Mouse (Mus musculus) bone marrow macrophage, adult 2 months (primary cell): ENCODE data around the gene Ugt1a1. TPM values are rescaled to one million over a fixed set of nuclear protein-coding genes. Genes with fewer than 3 reads are reported as not detected.

Experiments
- H3K27ac ChIP-seq: 2 replicates; pipeline ENCODE4 v1.5.1; 2012; ENCODE audit warnings: low read depth, low read length; ENCODE audit not compliant: insufficient read depth
- H3K4me1 ChIP-seq: 2 replicates; pipeline ENCODE4 v1.6.1; 2012; ENCODE audit warnings: low read length; ENCODE audit not compliant: control insufficient read depth, insufficient read depth
- H3K4me3 ChIP-seq: 2 replicates; pipeline ENCODE4 v1.5.1; 2012; ENCODE audit warnings: mild to moderate bottlenecking, low read length, moderate library complexity; ENCODE audit not compliant: insufficient read depth
- CTCF ChIP-seq: IDR thresholded peaks from 2 replicates; pipeline ENCODE4 v1.5.1; 2012; ENCODE audit warnings: low read depth, mild to moderate bottlenecking, low read length, moderate library complexity
- POLR2A ChIP-seq: IDR thresholded peaks from 2 replicates; pipeline ENCODE4 v1.6.1; 2012; ENCODE audit warnings: mild to moderate bottlenecking, low read depth, low read length, borderline replicate concordance
- polyA plus RNA-seq: library from polyadenylated mRNA; stranded (reverse); fragments of >200 nt; gene quantifications from 2 replicates; pipeline ENCODE4 v1.2.4, GENCODE M21; 2012; ENCODE audit not compliant: missing spikeins, insufficient read depth, insufficient read length

Gene Ugt1a1
- polyA plus RNA-seq, 1 experiment = 12.7 TPM

DNA sequence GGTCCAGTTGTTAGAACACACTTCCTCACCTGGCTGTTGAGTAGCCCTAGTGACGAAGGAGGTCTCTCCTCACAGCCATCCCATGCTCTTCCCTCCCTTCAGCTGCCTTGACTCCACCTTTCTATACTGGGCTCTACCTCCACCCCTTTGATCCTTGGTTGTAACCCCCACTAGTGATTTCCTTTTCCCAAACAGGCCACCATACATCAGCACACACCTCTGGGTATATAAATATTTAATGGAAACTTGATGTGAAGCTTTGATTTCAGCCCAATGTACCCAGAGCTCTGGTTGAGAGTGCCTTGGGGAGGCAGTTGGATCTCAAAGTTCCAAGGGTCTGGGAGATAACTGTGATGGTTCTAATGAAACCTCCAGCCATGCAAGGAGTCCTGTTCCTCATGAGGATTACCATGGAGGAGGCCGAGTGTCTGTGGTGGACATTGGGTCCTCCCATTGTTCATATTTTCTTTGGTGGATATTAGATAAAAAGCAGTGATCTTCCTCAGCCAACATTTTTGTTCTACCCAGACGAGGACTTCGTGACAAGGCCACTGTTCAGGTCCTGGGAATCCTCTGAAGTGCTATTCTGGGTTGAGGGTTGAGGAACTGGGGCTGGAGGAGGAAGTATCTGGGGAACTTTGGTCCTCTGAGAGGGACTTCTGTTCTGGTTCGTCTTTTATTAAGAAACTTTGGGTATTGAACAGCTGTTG, 15.1 kb downstream of the Ugt1a1 start, which contains the start of gene Mroh2a:
Mroh2a (plus strand) TSS at position 317 of the 710 bp plus-strand sequence.
- peaks cover 10% of the 10 kb centered on the region for H3K4me1 ChIP-seq
- no peak for TF ChIP-seq POLR2A
- no peak for TF ChIP-seq CTCF
- H3K27ac ChIP-seq = no peak within 1 kb of the TSS
- H3K4me3 ChIP-seq = no peak within 1 kb of the TSS

DNA sequence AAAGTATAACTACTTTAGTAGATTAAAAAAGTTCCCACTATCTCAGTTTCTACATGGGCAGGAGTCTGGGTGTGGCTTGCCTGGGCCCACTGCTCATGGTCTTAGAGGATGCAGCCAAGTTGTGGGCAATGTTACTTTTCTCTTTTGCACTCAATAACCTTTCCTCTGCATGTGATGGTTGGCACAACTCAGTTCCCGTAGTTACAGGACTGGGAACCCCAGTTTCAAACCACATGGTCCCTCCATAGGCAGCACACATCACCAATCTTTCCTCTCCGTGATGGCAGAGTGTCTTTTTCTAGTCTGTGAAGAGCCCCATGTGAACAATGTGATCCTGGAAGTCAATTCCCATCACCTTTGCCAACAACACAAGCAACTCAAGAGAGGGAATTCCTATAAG, 15.7 kb downstream of the Ugt1a1 start:
- no peak overlapping the region for H3K4me3 ChIP-seq
- no peak overlapping the region for H3K27ac ChIP-seq
- TF ChIP-seq CTCF = no peak
- TF ChIP-seq POLR2A = no peak
- H3K4me1 ChIP-seq = peaks cover 10% of the 10 kb centered on the region

DNA sequence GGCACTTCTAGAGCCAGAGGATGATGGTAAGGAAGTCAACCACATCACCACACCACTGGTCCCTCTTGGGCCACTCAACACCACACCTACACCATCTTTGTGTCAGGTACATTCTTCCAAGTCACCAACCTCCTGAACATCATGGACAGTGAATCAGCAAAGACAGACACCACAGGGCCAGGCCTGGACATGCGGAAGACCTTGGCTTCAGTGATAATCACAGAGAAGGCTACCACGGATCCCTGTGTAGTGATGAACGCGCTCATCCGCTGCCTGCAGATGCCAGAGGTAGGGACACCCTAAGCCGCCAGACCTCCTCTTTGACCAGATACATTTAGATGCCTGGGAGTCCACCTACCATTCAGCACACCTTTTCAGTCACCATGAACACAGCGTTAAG, 16.4 kb downstream of the Ugt1a1 start:
- H3K4me3 ChIP-seq = no peak overlapping the region
- no peak overlapping the region for H3K27ac ChIP-seq
- TF ChIP-seq CTCF = no peak
- no peak for TF ChIP-seq POLR2A
- H3K4me1 ChIP-seq = peaks cover 10% of the 10 kb centered on the region

DNA sequence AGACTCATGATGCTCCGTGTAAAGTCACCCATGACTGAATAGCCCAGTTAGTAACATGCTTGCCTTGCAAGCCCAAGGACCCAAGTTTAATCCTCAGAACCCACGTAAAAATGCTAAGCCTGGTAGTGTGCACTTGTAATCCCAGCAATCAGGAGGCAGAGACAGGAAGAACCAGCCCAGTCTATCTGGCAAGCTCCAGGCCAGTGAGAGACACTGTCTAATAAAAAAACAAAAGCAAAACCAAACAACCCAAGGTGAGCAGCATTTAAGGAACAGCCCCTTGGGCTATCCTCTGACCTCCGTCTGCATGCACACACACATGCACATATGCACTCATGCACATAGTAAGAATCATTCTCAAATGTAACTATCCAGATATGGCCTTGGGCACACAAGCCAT, 17.8 kb downstream of the Ugt1a1 start:
- TF ChIP-seq POLR2A = no peak
- no peak for TF ChIP-seq CTCF
- Histone ChIP-seq H3K4me3 (no peak overlapping the region), H3K27ac (no peak overlapping the region), H3K4me1 (peaks cover 10% of the 10 kb centered on the region)

DNA sequence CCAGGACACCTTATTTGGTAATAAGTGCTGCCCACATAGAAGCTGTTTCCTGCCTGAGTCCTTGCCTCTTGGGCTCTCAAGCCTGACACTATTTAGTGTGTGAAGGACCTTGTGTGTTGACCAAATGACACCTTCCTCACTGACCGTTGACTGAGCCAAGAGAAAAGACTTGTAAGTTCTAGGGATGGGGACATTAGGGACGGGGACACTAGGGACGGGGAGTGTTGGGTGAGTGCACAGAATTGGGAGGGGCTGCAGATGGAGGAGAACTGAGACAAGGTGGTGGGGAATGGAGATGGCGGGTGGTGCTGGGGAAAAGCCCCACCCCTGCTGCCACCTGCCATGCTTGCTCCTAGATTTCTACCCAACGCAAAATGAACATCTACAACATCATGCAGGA, 18.2 kb downstream of the Ugt1a1 start:
- Histone ChIP-seq H3K4me1 (peaks cover 10% of the 10 kb centered on the region), H3K27ac (no peak overlapping the region), H3K4me3 (no peak overlapping the region)
- TF ChIP-seq POLR2A (no peak), CTCF (no peak)

DNA sequence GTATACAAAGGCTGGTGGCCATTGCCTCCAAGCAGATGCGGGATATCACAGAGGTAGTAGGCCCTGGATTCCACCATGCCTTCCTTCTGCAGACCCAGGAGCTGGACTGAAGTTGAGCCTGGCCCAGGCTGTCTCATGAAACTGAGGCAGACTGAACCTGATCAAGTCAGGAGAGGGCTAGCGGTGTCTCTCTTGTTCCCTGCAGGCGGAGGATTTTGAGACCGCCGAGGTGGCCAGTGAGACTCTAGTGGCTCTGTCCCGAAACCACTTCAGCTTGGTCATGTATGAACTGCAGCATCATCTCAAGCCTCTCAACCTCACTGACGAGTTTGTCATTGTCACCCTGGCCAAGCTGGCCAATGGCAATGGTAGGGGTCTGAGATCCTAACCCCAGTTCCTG, 18.7 kb downstream of the Ugt1a1 start:
- Histone ChIP-seq H3K4me3 (no peak overlapping the region), H3K4me1 (peaks cover 10% of the 10 kb centered on the region), H3K27ac (no peak overlapping the region)
- TF ChIP-seq CTCF = no peak
- no peak for TF ChIP-seq POLR2A

DNA sequence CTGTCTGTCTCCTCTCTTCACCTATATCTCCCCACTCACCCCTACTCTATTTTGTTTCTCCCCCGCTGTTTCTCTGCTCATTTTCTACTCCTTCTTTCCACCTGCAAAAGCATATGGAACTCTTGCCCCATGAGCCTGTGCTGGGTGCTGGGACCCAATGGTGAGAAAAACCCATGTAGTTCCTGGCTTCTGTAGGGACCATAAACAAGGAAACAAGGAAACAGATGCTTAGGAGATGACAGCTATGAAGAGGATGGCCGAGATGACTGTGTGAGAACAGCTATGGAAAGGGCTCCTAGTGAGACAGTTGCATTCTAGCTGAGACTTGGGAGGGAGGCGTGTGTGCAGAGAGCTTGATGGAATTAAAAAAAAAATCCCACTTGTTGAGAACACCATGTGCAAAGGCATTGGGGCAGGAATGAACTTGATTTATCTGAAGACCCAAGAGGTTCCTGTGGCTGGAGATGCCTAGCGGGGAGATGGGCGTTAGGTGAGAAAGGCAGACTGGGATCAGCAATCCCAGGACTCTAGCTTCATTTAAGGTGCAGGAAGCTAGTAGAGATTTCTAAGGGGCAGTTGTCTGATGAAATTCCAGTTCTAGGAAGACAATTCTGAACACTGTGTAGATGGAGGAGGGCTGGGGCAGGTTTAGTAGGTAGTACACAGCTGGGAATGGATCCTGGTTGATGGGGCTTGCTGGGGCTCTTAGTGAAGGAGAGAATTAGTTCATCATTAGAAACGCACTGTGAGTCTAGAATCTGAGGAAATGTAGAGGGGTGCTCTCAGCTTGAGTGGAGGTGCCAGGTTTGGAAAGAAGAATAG, 19.4 kb downstream of the Ugt1a1 start:
- Histone ChIP-seq H3K4me1 (peaks cover 10% of the 10 kb centered on the region), H3K27ac (no peak overlapping the region), H3K4me3 (no peak overlapping the region)
- no peak for TF ChIP-seq POLR2A

DNA sequence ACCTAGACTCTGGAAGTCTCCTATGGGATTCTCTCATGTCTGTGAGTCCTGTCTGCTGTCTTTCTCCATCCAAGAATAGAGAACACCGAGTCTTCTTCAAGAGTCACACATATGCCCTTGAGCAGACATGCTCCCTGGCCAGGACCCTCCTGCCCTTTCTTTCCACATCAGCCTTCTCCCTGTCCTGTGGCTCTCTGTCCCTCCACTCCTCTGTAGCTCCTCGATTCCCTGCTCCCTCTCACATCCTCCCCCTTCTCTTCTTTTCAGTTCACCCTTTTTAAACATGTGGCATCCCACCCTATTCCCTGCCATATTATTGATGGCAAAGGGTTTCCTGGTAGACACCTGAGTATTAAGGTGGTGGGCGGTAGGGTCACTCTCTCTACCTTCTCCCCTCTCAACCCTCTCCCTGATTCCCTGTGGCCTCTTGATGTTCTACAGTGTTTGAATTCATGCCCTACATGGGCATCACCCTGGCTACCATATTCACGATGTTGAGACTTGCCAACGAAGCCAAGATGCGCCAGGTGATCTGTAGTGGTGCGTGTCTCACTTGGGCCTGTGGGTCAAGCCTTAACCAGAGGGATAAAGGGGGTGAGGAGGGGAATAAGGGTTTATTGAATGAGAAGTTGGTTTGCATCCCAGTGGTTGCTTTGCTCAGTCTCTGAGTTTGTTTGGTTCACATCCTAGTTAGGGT, 20.2 kb downstream of the Ugt1a1 start:
- Histone ChIP-seq H3K4me3 (no peak overlapping the region), H3K4me1 (peaks cover 5% of the 10 kb centered on the region), H3K27ac (no peak overlapping the region)
- TF ChIP-seq CTCF (no peak), POLR2A (no peak)

DNA sequence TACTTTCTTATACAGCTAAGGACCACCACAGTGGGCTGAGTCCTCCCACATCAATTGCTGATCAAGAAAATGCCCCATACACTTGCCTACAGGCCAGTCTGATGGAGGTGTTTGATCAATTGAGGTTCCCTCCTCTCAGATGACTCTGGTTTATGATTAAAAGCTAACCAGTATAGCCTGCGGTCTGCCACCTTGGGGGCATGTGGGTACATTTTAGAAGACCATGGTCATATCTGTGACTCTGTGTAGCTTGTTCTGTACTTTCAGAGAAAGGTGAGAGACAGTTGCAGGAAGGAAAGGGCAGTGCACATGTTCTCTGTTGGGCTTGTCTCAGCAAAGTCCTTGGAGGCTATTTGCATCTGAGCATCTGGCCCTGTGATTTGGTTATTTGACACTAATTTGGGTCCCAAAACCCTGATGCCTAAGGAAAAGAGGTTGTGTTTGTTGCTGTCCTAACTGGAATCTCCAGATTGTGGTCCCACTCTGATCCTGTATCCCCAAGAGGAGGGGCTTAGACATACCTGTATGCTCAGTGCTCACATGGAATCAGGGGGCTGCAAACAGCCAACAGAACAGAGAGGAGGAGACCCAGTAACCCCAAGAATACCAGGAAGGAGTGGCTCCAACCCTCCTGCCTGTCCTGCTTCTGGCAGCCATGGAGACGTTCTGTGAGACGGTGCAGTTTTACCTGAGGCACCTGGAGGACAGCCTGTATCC, 21.1 kb downstream of the Ugt1a1 start:
- no peak for TF ChIP-seq POLR2A
- TF ChIP-seq CTCF = no peak
- Histone ChIP-seq H3K4me3 (no peak overlapping the region), H3K4me1 (no peaks in the 10 kb centered on the region), H3K27ac (no peak overlapping the region)
